Mouse (Mus musculus) cerebellum, adult 9-10 months (tissue): ENCODE results near the gene Cd47.

Experiments
- DNase-seq: peaks from one replicate; pipeline ENCODE4 v3.0.0; 2022

The Cd47 gene

DNA sequence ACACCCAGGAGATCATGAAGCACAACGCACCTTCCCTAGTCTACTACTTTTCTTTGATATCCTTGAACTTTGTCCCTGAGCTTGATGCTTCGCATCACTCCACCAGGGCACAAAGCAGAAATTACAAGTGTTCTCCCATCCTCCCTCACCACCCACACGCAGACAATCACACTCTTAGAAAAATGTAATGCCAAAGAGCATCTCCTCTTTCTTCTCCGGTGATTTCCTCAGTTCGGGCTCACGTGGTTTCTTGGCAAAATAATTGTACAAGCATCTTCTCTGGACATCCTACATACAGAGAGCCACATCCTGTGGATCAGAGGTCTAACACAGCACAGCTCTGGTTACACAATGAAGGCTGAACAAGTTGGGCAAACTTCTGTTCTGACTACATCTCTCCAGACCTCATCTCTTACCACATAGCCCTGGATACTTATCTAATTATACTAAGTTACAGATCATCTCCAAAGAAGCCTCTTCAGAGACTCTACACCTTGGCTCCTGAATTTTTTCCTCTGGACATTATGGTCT lies 36.4 kb downstream of the Cd47 start:
- DNase-seq: no peak

DNA sequence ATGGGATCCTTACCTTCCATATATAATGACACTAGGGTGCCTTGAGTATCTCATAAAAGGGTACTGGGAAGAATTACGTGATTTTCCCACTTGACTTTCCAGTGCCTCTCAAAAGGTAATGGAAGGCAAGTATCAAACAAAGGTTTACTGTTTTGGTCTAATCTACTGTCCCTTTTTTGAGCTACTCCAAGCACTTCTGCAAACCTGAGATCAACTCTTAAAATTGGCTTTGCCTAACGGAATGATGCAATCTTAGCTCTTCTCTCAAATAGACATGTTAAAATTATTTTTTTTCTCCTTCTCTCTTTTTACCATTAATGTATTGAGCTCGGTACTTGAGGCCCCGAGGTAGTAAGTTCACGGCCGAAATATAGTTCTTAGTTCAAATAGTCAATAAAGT lies 38.6 kb downstream of the Cd47 start:
- DNase-seq: no peak

DNA sequence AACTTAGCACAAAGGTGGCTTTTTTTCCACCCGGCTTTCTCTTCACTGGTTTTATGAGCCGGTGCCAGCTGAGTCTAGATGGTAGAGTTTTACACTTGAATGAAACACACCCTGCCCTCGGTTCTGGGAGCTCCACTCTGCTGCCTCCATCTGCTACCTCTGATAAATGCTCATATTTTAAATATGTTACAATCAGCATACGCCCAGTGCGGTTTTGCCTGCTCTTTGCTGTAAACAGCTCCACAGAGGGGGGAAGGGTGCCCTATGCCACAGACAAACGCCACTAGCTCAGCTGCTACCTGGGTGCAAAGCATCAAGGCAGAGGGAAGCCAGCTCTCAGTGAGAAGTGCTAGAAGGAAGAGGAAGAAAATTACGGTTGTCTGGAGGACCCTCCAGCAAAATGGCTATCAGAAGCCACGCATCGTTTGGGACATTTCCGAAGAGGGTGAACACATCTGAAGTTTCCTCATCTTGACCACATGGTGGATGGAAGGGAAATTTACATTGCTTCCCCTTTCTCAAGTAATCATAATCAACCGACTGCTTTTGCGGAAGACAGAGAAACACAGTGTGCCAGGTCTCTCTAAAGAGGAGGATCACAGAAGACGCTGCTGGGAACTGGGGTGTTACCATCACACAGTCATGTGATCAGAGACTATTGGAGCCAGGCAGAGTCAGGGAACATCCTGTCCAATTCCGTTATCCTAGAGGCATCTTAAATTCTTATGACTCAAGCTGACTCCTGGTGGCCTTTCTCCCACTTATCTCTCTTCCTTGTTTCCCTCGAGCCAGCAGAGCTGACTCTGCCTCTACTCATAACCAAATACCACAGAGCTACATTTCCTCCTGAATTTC lies 39.6 kb downstream of the Cd47 start:
- peak; percentile 74 for DNase-seq

GRCm38 (mm10) chr16:49843723-49844122 lies 43.4 kb downstream of the Cd47 start:
- no peak for DNase-seq

DNA sequence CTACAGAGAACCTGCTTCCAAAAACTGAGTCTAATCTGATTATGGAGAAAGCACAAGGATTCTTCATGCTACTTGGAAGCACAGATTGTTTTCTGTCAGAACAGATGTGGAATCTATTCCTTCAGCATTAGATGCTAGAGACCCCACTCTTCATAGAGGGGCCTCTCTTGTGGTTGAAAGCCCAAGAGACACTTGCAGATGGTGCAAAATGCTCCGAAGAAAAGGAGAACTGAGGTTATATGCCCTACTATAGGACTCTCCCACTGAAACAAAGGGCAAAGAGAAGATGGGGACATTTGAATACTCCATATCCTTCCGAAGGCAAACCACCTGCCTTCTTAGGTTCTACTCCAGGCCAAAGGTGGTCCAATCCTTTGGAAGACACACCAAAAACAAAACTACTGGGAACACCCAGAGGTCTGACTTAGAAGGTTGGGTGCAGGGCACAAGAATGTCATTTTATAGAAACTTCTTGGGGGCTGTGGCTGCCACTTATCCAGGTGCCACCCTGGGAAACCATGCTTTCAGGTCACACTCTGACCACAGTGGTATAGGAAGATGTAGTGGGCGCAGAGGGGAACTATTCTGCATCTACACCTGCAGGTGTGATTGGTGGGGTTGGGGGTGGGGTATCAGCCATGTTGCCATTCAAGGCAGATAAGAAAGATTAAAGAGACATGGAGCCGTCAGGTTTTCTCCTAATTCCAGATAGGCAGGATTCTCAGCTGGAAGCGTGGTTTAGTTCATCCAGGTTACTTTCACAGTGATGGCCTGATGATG lies 47.1 kb downstream of the Cd47 start:
- DNase-seq: no peak

DNA sequence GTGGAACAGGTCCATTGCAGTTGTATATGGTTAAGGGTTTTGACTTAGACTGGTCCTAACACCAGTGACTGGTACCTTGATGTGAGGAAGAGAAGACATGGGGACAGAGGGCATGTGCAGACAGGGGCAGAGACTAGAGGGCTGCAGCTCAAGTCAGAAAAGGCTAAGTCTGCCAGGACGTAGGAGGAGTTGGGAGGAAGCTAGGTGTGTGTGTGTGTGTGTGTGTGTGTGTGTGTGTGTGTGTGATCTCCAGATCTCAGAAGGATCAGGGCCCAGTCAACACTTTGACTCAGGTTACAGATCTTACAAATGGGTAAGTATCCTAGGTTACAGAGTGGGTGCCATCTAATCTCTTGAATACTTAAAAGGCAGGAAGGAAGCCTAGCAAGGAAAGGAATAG lies 48.3 kb downstream of the Cd47 start:
- no peak for DNase-seq

- no peak for DNase-seq
Measured at GRCm38 (mm10) chr16:49852940-49853339, 52.6 kb downstream of the Cd47 start.

DNA sequence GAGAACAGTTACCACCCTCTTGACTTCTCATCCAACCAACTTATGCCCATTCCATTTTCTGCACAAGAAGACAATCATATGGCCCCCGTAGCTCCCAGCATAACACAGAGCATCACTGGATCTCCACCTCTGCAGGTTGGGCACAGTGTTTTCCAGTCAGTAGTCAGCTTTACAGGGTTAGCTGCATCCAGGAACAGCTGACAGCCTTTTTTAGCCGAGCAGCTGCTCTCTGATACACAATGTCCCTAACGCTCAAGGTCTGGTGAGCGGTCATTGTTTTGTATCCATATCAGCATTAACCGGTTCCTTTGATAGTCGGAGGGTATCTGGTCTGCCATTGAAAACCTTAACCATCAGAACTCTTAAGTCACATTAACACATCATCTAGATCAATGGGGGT lies 53.3 kb downstream of the Cd47 start:
- DNase-seq: no peak

DNA sequence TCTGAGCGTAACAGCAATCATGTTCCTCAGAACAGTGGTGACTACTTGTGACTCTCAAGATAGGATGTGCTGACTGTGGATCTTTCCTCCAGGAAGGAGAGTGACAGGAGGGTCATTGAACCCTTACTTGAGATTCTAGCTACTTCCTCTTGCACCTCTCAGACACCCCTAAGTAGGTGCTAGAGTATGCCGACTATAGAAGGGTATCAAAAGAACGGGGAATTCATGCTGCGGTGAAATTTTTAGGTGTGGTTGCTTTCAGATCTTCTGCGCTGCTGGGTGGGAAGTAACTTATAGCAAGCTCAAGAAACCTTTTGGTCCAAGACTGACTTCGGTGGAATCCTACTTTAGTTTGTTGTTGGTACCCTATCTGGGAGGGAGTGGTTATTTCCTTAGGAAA lies 53.9 kb downstream of the Cd47 start:
- no peak for DNase-seq

GRCm38 (mm10) chr16:49854931-49855835 lies 54.9 kb downstream of the Cd47 start:
- DNase-seq: peak; percentile 95

DNA sequence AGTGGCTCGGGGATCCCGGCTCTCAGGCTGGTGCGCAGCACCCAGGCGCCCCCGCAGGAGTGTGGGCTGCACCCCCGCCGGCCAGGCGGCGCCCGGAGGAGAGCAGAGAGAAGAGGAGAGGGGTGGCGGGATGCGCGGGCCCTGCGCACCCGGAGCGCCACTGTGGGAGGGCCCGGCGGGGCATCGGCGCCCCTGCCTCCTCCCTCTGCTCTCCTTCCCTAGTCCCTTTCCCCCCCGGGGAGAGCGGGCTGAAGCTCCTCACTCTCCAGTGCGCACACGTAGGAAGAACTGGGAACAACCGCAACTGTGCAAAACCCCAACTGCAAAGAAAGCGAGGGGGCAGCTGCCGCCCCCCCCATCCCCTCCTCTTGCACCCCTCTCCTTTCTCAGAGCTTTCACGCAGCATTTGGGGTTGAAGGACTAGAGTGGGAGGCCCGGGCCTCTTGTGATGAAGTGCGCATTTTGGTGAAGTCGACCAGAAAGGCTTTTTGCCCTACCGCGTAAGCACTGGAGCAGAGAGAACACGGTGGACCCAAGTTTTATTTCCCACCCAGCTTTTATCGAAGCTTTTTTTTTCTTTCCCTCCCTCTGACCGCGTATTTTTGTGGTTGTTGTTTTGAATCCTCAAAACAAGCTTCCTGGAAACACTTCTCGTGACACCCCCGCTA lies 55.6 kb downstream of the Cd47 start:
- DNase-seq: no peak

GRCm38 (mm10) chr16:49856661-49857060 lies 56.3 kb downstream of the Cd47 start:
- no peak for DNase-seq

- no peak for DNase-seq
Measured at GRCm38 (mm10) chr16:49857504-49858160, 57.3 kb downstream of the Cd47 start.

DNA sequence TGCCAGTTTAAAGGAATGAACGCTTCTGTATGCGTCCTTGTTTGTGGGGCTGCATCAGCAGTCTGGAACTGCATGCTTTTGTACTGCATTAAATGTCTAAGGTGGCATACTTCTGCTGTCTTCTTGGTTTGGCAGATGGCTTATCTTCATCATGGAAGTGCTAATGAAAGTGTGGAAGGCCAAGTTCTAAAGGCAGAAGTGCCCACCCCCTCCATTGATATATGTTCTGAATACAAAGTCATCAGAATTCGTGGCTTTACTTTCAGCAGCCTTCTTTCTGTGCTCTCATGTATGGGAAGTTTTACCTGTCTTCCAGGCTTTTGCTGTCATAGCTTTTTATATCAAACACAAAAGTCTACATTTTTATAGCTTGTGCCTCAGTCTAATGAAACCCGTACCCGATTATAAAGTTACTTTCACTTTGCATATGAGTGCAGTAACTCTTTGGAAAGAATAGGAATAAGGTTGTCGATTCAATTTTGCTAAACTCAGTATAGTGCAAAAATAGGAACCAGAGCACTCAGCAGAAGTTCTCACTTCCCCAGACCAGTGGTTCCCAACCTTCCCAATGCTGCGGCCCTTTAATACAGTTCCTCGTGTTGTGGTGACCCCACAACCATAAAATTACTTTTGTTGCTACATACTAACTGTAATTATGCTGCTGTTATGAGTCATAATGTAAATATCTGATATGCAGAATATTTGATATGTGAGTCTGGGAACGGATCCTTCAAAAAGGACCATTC lies 58.0 kb downstream of the Cd47 start:
- DNase-seq: no peak

GRCm38 (mm10) chr16:49858907-49859853 lies 58.8 kb downstream of the Cd47 start:
- DNase-seq: peak; percentile 41

- DNase-seq: no peak
Measured at GRCm38 (mm10) chr16:49861986-49862385, 61.7 kb downstream of the Cd47 start.

DNA sequence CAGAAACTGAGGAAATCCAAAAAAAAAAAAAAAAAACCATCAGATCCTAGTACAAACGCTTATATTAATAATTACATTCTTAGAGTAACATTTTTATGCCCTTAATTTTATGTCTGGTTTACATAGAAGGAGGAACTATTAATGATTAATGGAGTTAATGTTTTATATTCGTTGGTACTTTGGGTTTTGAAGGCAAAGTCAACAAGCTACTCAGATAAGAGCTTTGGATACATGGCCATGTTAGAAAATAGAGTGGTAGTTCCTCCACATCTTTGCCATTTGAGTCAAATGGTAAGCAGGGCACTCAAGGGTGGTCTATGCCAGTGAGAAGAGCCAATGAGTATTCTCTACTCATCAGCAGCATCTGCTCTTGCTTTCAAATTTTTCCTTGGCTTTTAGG lies 66.3 kb downstream of the Cd47 start:
- DNase-seq: no peak

DNA sequence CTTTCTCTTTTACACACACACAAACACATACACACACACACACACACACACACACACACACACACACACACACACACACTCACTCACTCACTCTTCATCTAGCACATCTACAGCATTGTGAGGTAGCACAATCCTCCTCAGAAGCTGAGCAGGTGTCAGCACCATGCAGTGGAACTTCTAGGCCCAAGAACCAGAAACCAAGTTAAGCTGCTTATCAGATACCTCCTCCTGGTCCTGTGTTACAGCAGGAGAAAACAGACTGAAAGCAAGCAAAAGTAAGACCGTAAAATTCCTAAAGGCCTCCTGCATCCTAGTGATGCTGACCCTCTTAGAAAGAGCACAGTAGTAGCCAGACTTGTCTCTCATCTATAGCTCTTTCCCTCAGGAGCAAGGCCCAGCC lies 67.9 kb downstream of the Cd47 start:
- no peak for DNase-seq

DNA sequence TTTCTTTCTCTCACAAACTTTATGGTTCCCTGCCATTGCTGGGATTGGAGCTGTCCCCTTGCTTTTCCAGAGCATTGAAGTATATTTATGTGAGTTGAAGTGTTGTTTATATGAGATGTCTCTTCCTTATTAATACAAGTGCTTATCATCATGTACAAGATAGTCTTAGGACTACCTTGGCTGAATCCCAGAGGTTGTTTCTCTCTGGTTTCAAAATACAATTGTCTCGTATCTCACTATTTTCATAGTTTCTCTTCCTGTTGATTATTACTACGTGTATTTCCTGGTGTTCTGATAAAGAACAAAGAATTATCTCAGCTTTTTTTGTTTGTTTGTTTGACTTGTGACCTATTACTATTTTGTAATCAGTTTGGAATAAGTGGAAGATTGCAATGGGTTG lies 73.6 kb downstream of the Cd47 start:
- DNase-seq: no peak

DNA sequence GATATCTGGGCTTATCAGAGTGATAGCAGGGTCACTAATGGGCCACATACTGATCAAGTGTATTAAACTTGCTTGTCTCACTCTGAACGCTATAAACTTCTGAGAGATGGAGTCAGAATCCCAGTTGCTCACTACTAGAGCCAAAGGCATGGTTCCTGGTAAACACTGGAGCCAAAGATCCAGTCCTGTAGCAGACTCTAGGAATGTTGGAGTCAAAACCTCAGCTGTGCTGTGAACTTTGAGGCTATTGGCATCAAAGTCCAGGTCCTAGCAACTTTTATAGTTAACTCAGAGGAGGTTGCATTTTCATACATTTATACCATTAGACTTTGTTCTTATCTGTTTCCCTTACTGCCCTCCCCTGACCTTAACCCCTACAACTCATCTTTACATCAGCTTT lies 74.2 kb downstream of the Cd47 start:
- DNase-seq: no peak
